Mouse (Mus musculus): ENCODE results near the gene Dguok.

Dguok gene

GRCm38 (mm10) chr6:83475431-83475830 is 31.3 kb downstream of the Dguok start:
- in situ Hi-C loops (cut with MboI; ENCODE audit: low pct_unique_long_range_greater_than_20kb in 1 of 2, low sequenced_read_pairs in 2 of 2, unreplicated experiment in 1 of 2), result loop anchor here in 1 of 2 experiments (5.0 kb wide), 1 partner anchor 118 kb away; no protein-coding TSS in a partner anchor

GRCm38 (mm10) chr6:83473240-83473639 is 33.5 kb downstream of the Dguok start:
- in situ Hi-C loops (cut with MboI; ENCODE audit: low pct_unique_long_range_greater_than_20kb in 1 of 2, low sequenced_read_pairs in 2 of 2, unreplicated experiment in 1 of 2), result no loop called here

GRCm38 (mm10) chr6:83471739-83472138 is 35.0 kb downstream of the Dguok start:
- in situ Hi-C loops (cut with MboI; ENCODE audit: low pct_unique_long_range_greater_than_20kb in 1 of 2, low sequenced_read_pairs in 2 of 2, unreplicated experiment in 1 of 2), result no loop called here

- in situ Hi-C loops (cut with MboI; ENCODE audit: low pct_unique_long_range_greater_than_20kb in 1 of 2, low sequenced_read_pairs in 2 of 2, unreplicated experiment in 1 of 2), result no loop called here
These were observed 42.8 kb downstream of the Dguok start for GRCm38 (mm10) chr6:83464011-83464410.

- in situ Hi-C loops (cut with MboI; ENCODE audit: low pct_unique_long_range_greater_than_20kb in 1 of 2, low sequenced_read_pairs in 2 of 2, unreplicated experiment in 1 of 2), result no loop called here
These were observed 47.6 kb downstream of the Dguok start, which contains the start of gene Tet3 for GRCm38 (mm10) chr6:83459034-83459644. Tet3 (minus strand) TSS chr6:83459084.

GRCm38 (mm10) chr6:83456984-83457810 is 49.6 kb downstream of the Dguok start:
- in situ Hi-C loops (cut with MboI; ENCODE audit: low pct_unique_long_range_greater_than_20kb in 1 of 2, low sequenced_read_pairs in 2 of 2, unreplicated experiment in 1 of 2), result no loop called here

- in situ Hi-C loops (cut with MboI; ENCODE audit: low pct_unique_long_range_greater_than_20kb in 1 of 2, low sequenced_read_pairs in 2 of 2, unreplicated experiment in 1 of 2), result no loop called here
These were observed 50.4 kb downstream of the Dguok start for GRCm38 (mm10) chr6:83456131-83456983.

- in situ Hi-C loops (cut with MboI; ENCODE audit: low pct_unique_long_range_greater_than_20kb in 1 of 2, low sequenced_read_pairs in 2 of 2, unreplicated experiment in 1 of 2), result no loop called here
These were observed 51.2 kb downstream of the Dguok start for GRCm38 (mm10) chr6:83455328-83456130.

- in situ Hi-C loops (cut with MboI; ENCODE audit: low pct_unique_long_range_greater_than_20kb in 1 of 2, low sequenced_read_pairs in 2 of 2, unreplicated experiment in 1 of 2), result no loop called here
These were observed 53.1 kb downstream of the Dguok start for GRCm38 (mm10) chr6:83453706-83454105.

- in situ Hi-C loops (cut with MboI; ENCODE audit: low pct_unique_long_range_greater_than_20kb in 1 of 2, low sequenced_read_pairs in 2 of 2, unreplicated experiment in 1 of 2), result no loop called here
These were observed 56.1 kb downstream of the Dguok start for GRCm38 (mm10) chr6:83450451-83451303.

GRCm38 (mm10) chr6:83449440-83449839 is 57.3 kb downstream of the Dguok start:
- in situ Hi-C loops (cut with MboI; ENCODE audit: low pct_unique_long_range_greater_than_20kb in 1 of 2, low sequenced_read_pairs in 2 of 2, unreplicated experiment in 1 of 2), result no loop called here

- in situ Hi-C loops (cut with MboI; ENCODE audit: low pct_unique_long_range_greater_than_20kb in 1 of 2, low sequenced_read_pairs in 2 of 2, unreplicated experiment in 1 of 2), result no loop called here
These were observed 57.9 kb downstream of the Dguok start for GRCm38 (mm10) chr6:83448911-83449310.

GRCm38 (mm10) chr6:83447031-83447430 is 59.7 kb downstream of the Dguok start:
- in situ Hi-C loops (cut with MboI; ENCODE audit: low pct_unique_long_range_greater_than_20kb in 1 of 2, low sequenced_read_pairs in 2 of 2, unreplicated experiment in 1 of 2), result no loop called here

GRCm38 (mm10) chr6:83445796-83446195 is 61.0 kb downstream of the Dguok start:
- in situ Hi-C loops (cut with MboI; ENCODE audit: low pct_unique_long_range_greater_than_20kb in 1 of 2, low sequenced_read_pairs in 2 of 2, unreplicated experiment in 1 of 2), result no loop called here

GRCm38 (mm10) chr6:83443441-83444340 is 63.1 kb downstream of the Dguok start:
- in situ Hi-C loops (cut with MboI; ENCODE audit: low pct_unique_long_range_greater_than_20kb in 1 of 2, low sequenced_read_pairs in 2 of 2, unreplicated experiment in 1 of 2), result no loop called here

GRCm38 (mm10) chr6:83442639-83443038 is 64.1 kb downstream of the Dguok start:
- in situ Hi-C loops (cut with MboI; ENCODE audit: low pct_unique_long_range_greater_than_20kb in 1 of 2, low sequenced_read_pairs in 2 of 2, unreplicated experiment in 1 of 2), result no loop called here

Data from mouse embryonic stem cell (cell line).